Mouse (Mus musculus) myocyte (in vitro differentiated cells): ENCODE measurements at regions not wholly inside any gene's neighbourhood (a gene's known extent, or its start where the extent isn't known, plus 50 kb on each side); places are given as distances from the start of the nearest gene placed in this dataset.

Source experiments
- CEBPB ChIP-seq: IDR thresholded peaks from 2 replicates; pipeline ENCODE4 v1.6.1; 2011; ENCODE audit warnings: mild to moderate bottlenecking, moderate library complexity; ENCODE audit not compliant: poor library complexity, insufficient read depth, severe bottlenecking
- POLR2A ChIP-seq: IDR thresholded peaks from one replicate; pipeline ENCODE4 v1.6.1; 2011; ENCODE audit warnings: low read depth, mild to moderate bottlenecking, control low read depth, moderate library complexity; ENCODE audit not compliant: insufficient read length
- TCF3 ChIP-seq: IDR thresholded peaks from one replicate; pipeline ENCODE4 v1.6.1; 2011; ENCODE audit warnings: low read depth, control low read depth; ENCODE audit not compliant: insufficient read length

GRCm38 (mm10) chr2:117071098-117071497, 50.1 kb upstream of the Spred1 start:
- TF ChIP-seq POLR2A = no peak
- no peak for TF ChIP-seq CEBPB
- TF ChIP-seq TCF3 = no peak
